Mouse (Mus musculus) MEL (cell line): Measurements from ENCODE around the gene Gaa.

Source experiments
- CTCF ChIP-seq, 3 experiments: IDR thresholded peaks in 2 of 3; conservative IDR thresholded peaks in 1 of 3; 2 replicates each; pipeline ENCODE4 v1.5.1; 2011 to 2012; ENCODE audit warnings: low read length in 3 of 3, low read depth in 2 of 3, mild to moderate bottlenecking in 2 of 3, improper control_type of control experiment in 1 of 3, inconsistent platforms in 1 of 3, mixed read lengths in 1 of 3, moderate library complexity in 1 of 3; ENCODE audit not compliant: control insufficient read depth in 1 of 3, insufficient read depth in 1 of 3, poor library complexity in 1 of 3, severe bottlenecking in 1 of 3
- E2F4 ChIP-seq: IDR thresholded peaks from 2 replicates; pipeline ENCODE4 v1.6.1; 2011; ENCODE audit warnings: low read depth, low read length, improper control_type of control experiment, borderline replicate concordance
- EP300 ChIP-seq, 2 experiments: IDR thresholded peaks; 2 replicates each; pipeline ENCODE4 v1.6.1; 2011; ENCODE audit warnings: improper control_type of control experiment in 2 of 2, low read length in 2 of 2, low read depth in 1 of 2, mild to moderate bottlenecking in 1 of 2
- POLR2AphosphoS2 ChIP-seq: IDR thresholded peaks from 2 replicates; pipeline ENCODE4 v1.6.1; 2011; ENCODE audit warnings: low read length, improper control_type of control experiment
- ZC3H11A ChIP-seq: IDR thresholded peaks from 2 replicates; pipeline ENCODE4 v1.6.1; 2012; ENCODE audit warnings: low read depth, mild to moderate bottlenecking, inconsistent platforms, low read length, improper control_type of control experiment

DNA sequence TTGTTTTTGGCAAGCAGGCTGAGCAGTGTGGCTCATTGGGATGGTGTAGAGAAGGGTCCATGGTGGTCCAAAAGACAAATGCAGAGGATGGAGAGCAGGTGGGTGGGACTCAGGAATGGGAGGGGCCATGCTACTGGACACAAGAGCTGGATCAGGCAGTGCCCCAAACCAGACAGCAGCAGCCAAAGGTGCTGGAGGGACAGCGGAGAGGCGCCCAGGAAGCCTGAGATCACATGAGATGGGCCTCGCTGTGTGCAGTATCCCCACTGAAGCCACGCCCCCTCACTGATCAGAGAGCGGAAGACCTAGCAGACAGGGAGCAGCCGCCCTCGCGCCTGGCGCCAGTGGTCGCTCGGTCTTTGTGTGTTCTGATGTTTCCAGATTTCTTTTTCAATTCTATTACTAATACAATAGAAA is 29.4 kb upstream of the Gaa start:
- TF ChIP-seq CTCF (IDR thresholded peaks at IDR 0.05 in 2 of 3, conservative IDR thresholded peaks at IDR 0.05 in 1 of 3; ENCODE audit: control insufficient read depth in 1 of 3, insufficient read depth in 1 of 3, low read depth in 2 of 3, low read length in 3 of 3, poor library complexity in 1 of 3, severe bottlenecking in 1 of 3), result no peak
- TF ChIP-seq ZC3H11A, result no peak
- no peak for TF ChIP-seq POLR2AphosphoS2
- TF ChIP-seq EP300 (IDR thresholded peaks at IDR 0.05; ENCODE audit: low read depth in 1 of 2, low read length in 2 of 2), result no peak
- no peak for TF ChIP-seq E2F4
